Mouse (Mus musculus) midbrain, embryonic 14.5 days (tissue): ENCODE data around the gene Hist1h3d. TPM values are rescaled to one million over a fixed set of nuclear protein-coding genes. Genes with fewer than 3 reads are reported as not detected.

Experiments
- ATAC-seq: fragments of 200-750 bp; cut with Nextera tagmentation; 2 replicates; pipeline ENCODE4 v1.8.0; 2017; ENCODE audit warnings: moderate number of reproducible peaks, moderate library complexity; ENCODE audit not compliant: low FRiP score, low TSS enrichment
- DNase-seq: peaks from one replicate; pipeline ENCODE4 v3.0.0-alpha.2; 2015
- H3K27ac ChIP-seq: fragments of 300-500 bp; sonication (generic); replicated peaks from 2 replicates; pipeline ENCODE4 v1.5.1; 2014; ENCODE audit warnings: mild to moderate bottlenecking, low read depth, low read length, moderate library complexity
- H3K27me3 ChIP-seq: fragments of 300-500 bp; sonication (generic); 2 replicates; pipeline ENCODE4 v1.6.1; 2014; ENCODE audit warnings: low read length, control low read depth, mixed read lengths; ENCODE audit not compliant: control insufficient read depth, insufficient read depth
- H3K36me3 ChIP-seq: fragments of 300-500 bp; sonication (generic); 2 replicates; pipeline ENCODE4 v1.6.1; 2014; ENCODE audit warnings: low read length, control low read depth; ENCODE audit not compliant: control insufficient read depth, insufficient read depth
- H3K4me1 ChIP-seq: fragments of 300-500 bp; sonication (generic); 2 replicates; pipeline ENCODE4 v1.6.1; 2014; ENCODE audit warnings: mild to moderate bottlenecking, antibody characterized with exemption, low read length, control low read depth; ENCODE audit not compliant: control insufficient read depth, insufficient read depth
- H3K4me2 ChIP-seq: fragments of 300-500 bp; sonication (generic); 2 replicates; pipeline ENCODE4 v1.6.1; 2014; ENCODE audit warnings: mild to moderate bottlenecking, low read length, moderate library complexity
- H3K4me3 ChIP-seq: fragments of 300-500 bp; sonication (generic); replicated peaks from 2 replicates; pipeline ENCODE4 v1.5.1; 2014; ENCODE audit warnings: low read depth, low read length
- H3K9ac ChIP-seq: fragments of 300-500 bp; sonication (generic); replicated peaks from 2 replicates; pipeline ENCODE4 v1.6.1; 2014; ENCODE audit warnings: mild to moderate bottlenecking, low read length, moderate library complexity
- H3K9me3 ChIP-seq: fragments of 300-500 bp; sonication (generic); 2 replicates; pipeline ENCODE4 v1.6.1; 2016; ENCODE audit warnings: low read length, control low read depth, mixed read lengths; ENCODE audit not compliant: control insufficient read depth
- WGBS: fragments of 180-500 bp; shearing (Covaris S2); extraction: QIAGEN DNeasy Blood & Tissue Kit; methylation state at CpG from one replicate; pipeline ENCODE4 v1.1.7; 2014; 5-methylcytosine and 5-hydroxymethylcytosine counted together
- polyA plus RNA-seq: library from polyadenylated mRNA; unstranded; fragments of >200 nt; fragmentation: Nextera tagmentation; extraction: Ambion mirVana; gene quantifications from 2 replicates; pipeline ENCODE4 v1.2.1, GENCODE M21; 2014

Gene Hist1h3d
- 1.6 and 2.0 TPM in 2 replicates for polyA plus RNA-seq

- Histone ChIP-seq H3K4me1 (peaks cover 31% of the 10 kb centered on the region), H3K36me3 (no peaks in the 10 kb centered on the region), H3K9ac (peak within 1 kb of the TSS; percentile 30; the same call in 1 of the 2 replicates), H3K27me3 (no peaks in the 10 kb centered on the region), H3K4me2 (peak within 1 kb of the TSS; percentile 59), H3K9me3 (no peaks in the 10 kb centered on the region), H3K27ac (peak within 1 kb of the TSS; percentile 76), H3K4me3 (peak within 1 kb of the TSS; percentile 36)
- ATAC-seq: peak; percentile 72
- DNase-seq: peak; percentile 88
- WGBS: under 1% methylated on average over 18 of the region's 18 CpGs
Measured at GRCm38 (mm10) chr13:23575271-23575851, at the start of gene Hist1h3d. TSS of gene Hist1h3d (plus strand) at chr13:23575763.

- Histone ChIP-seq H3K9ac (no peak overlapping the region), H3K4me2 (peak overlapping the region; percentile 59), H3K4me1 (0 out of 2 replicates have a peak, but pooled peaks cover 11% of the 10 kb centered on the region), H3K36me3 (no peaks in the 10 kb centered on the region), H3K4me3 (peak overlapping the region; percentile 46), H3K27ac (no peak overlapping the region), H3K9me3 (no peaks in the 10 kb centered on the region), H3K27me3 (no peaks in the 10 kb centered on the region)
- ATAC-seq: no peak
- peak; percentile 65 for DNase-seq
- 2% methylated on average over 10 of the region's 10 CpGs for WGBS
Measured at GRCm38 (mm10) chr13:23525901-23526300, 49.7 kb upstream of the Hist1h3d start.

GRCm38 (mm10) chr13:23526312-23526711 lies 49.3 kb upstream of the Hist1h3d start:
- H3K27me3 ChIP-seq: no peaks in the 10 kb centered on the region
- no peaks in the 10 kb centered on the region for H3K36me3 ChIP-seq
- peak overlapping the region; percentile 46 for H3K4me3 ChIP-seq
- peak overlapping the region; percentile 59 for H3K4me2 ChIP-seq
- peak overlapping the region; percentile 57 for H3K9ac ChIP-seq
- peak overlapping the region; percentile 60; the same call in 1 of the 2 replicates for H3K27ac ChIP-seq
- peak; percentile 97 for DNase-seq
- H3K4me1 ChIP-seq: 0 out of 2 replicates have a peak, but pooled peaks cover 11% of the 10 kb centered on the region
- no peaks in the 10 kb centered on the region for H3K9me3 ChIP-seq
- peak; percentile 60; the same call in 1 of the 2 replicates for ATAC-seq
- WGBS: under 1% methylated on average over 17 of the region's 17 CpGs

GRCm38 (mm10) chr13:23529005-23529404 lies 46.6 kb upstream of the Hist1h3d start:
- 78% methylated on average over 5 of the region's 5 CpGs for WGBS
- H3K36me3 ChIP-seq: no peaks in the 10 kb centered on the region
- ATAC-seq (no peak), DNase-seq (no peak)
- H3K27ac ChIP-seq: no peak overlapping the region
- peaks cover 29% of the 10 kb centered on the region for H3K4me1 ChIP-seq
- no peaks in the 10 kb centered on the region for H3K9me3 ChIP-seq
- no peak overlapping the region for H3K4me3 ChIP-seq
- H3K4me2 ChIP-seq: no peak overlapping the region; the same call in 1 of the 2 replicates
- H3K9ac ChIP-seq: no peak overlapping the region
- no peaks in the 10 kb centered on the region for H3K27me3 ChIP-seq

- WGBS: 28% methylated on average over 2 of the region's 2 CpGs
Measured at GRCm38 (mm10) chr13:23529480-23530165, 45.9 kb upstream of the Hist1h3d start.

GRCm38 (mm10) chr13:23530181-23530900 lies 45.2 kb upstream of the Hist1h3d start:
- DNase-seq (peak; percentile 81), ATAC-seq (peak; percentile 5; the same call in 1 of the 2 replicates)
- Histone ChIP-seq H3K4me1 (peaks cover 37% of the 10 kb centered on the region), H3K9me3 (no peaks in the 10 kb centered on the region), H3K27me3 (no peaks in the 10 kb centered on the region), H3K36me3 (no peaks in the 10 kb centered on the region), H3K9ac (peak overlapping the region; percentile 68), H3K4me3 (peak overlapping the region; percentile 63), H3K4me2 (peak overlapping the region; percentile 79), H3K27ac (peak overlapping the region; percentile 93)
- WGBS: under 1% methylated on average over 20 of the region's 20 CpGs

More at GRCm38 (mm10) chr13:23529480-23530165, 45.9 kb upstream of the Hist1h3d start:
- H3K4me2 ChIP-seq: peak overlapping the region; percentile 79
- H3K4me3 ChIP-seq: peak overlapping the region; percentile 63
- H3K36me3 ChIP-seq: no peaks in the 10 kb centered on the region
- no peaks in the 10 kb centered on the region for H3K27me3 ChIP-seq
- H3K9me3 ChIP-seq: no peaks in the 10 kb centered on the region
- H3K4me1 ChIP-seq: peaks cover 35% of the 10 kb centered on the region
- no peak for ATAC-seq
- H3K27ac ChIP-seq: peak overlapping the region; percentile 93
- DNase-seq: no peak
- H3K9ac ChIP-seq: peak overlapping the region; percentile 68; the same call in 1 of the 2 replicates

GRCm38 (mm10) chr13:23530901-23531875 lies 44.4 kb upstream of the Hist1h3d start, which contains the start of gene Hist1h4h:
TSS of gene Hist1h4h (plus strand) at chr13:23531050.
- peak within 1 kb of the TSS; percentile 63 for H3K4me3 ChIP-seq
- ATAC-seq (peak; percentile 87), DNase-seq (peak; percentile 100)
- H3K9me3 ChIP-seq: no peaks in the 10 kb centered on the region
- H3K4me2 ChIP-seq: peak within 1 kb of the TSS; percentile 79
- peak within 1 kb of the TSS; percentile 93 for H3K27ac ChIP-seq
- H3K4me1 ChIP-seq: peaks cover 37% of the 10 kb centered on the region
- under 1% methylated on average over 59 of the region's 70 CpGs for WGBS
- H3K9ac ChIP-seq: peak within 1 kb of the TSS; percentile 68
- H3K36me3 ChIP-seq: no peaks in the 10 kb centered on the region
- H3K27me3 ChIP-seq: no peaks in the 10 kb centered on the region
